Mouse (Mus musculus) limb, embryonic 11.5 days (tissue): ENCODE results near the gene Tmem8. TPM values are rescaled to one million over a fixed set of nuclear protein-coding genes. Genes with fewer than 3 reads are reported as not detected.

Source experiments
- ATAC-seq: fragments of 200-750 bp; cut with Nextera tagmentation; 2 replicates; pipeline ENCODE4 v1.8.0; 2017; ENCODE audit warnings: low read depth; ENCODE audit not compliant: insufficient number of reproducible peaks, low FRiP score, low TSS enrichment
- DNase-seq: peaks from one replicate; pipeline ENCODE4 v3.0.0-alpha.2; 2015; ENCODE audit warnings: low spot score
- H3K27ac ChIP-seq: fragments of 300-500 bp; sonication (generic); replicated peaks from 2 replicates; pipeline ENCODE4 v1.5.1; 2014; ENCODE audit warnings: low read depth, mild to moderate bottlenecking, low read length
- H3K27me3 ChIP-seq: fragments of 300-500 bp; sonication (generic); 2 replicates; pipeline ENCODE4 v1.6.1; 2014; ENCODE audit warnings: mild to moderate bottlenecking, low read length, mixed read lengths; ENCODE audit not compliant: control insufficient read depth, insufficient read depth
- H3K36me3 ChIP-seq: fragments of 300-500 bp; sonication (generic); 2 replicates; pipeline ENCODE4 v1.6.1; 2014; ENCODE audit warnings: mild to moderate bottlenecking, low read length, moderate library complexity, mixed read lengths; ENCODE audit not compliant: control insufficient read depth, insufficient read depth
- H3K4me1 ChIP-seq: fragments of 300-500 bp; sonication (generic); 2 replicates; pipeline ENCODE4 v1.6.1; 2014; ENCODE audit warnings: low read length, mixed read lengths; ENCODE audit not compliant: control insufficient read depth, insufficient read depth
- H3K4me2 ChIP-seq: fragments of 300-500 bp; sonication (generic); 2 replicates; pipeline ENCODE4 v1.6.1; 2014; ENCODE audit warnings: low read depth, mild to moderate bottlenecking, moderate library complexity; ENCODE audit not compliant: severe bottlenecking
- H3K4me3 ChIP-seq: fragments of 300-500 bp; sonication (generic); 2 replicates; pipeline ENCODE4 v1.5.1; 2014; ENCODE audit warnings: low read depth, low read length
- H3K9ac ChIP-seq: fragments of 300-500 bp; sonication (generic); 2 replicates; pipeline ENCODE4 v1.6.1; 2014; ENCODE audit warnings: mild to moderate bottlenecking, low read length
- H3K9me3 ChIP-seq: fragments of 300-500 bp; sonication (generic); 2 replicates; pipeline ENCODE4 v1.6.1; 2016; ENCODE audit warnings: low read length; ENCODE audit not compliant: control insufficient read depth
- WGBS: fragments of 180-500 bp; shearing (Covaris S2); extraction: QIAGEN DNeasy Blood & Tissue Kit; methylation state at CpG from one replicate; pipeline ENCODE4 v1.1.7; 2014; 5-methylcytosine and 5-hydroxymethylcytosine counted together
- polyA plus RNA-seq: library from polyadenylated mRNA; unstranded; fragments of >200 nt; fragmentation: Nextera tagmentation; extraction: Ambion mirVana; gene quantifications from 2 replicates; pipeline ENCODE4 v1.2.1, GENCODE M21; 2014

The Tmem8 gene
- polyA plus RNA-seq, 1 experiment from 2014 or later = 0.55 TPM

- 88% methylated on average over 4 of the region's 4 CpGs for WGBS
- peaks cover 9% of the 10 kb centered on the region; the same call in 1 of the 2 replicates for H3K36me3 ChIP-seq
- ATAC-seq = no peak
These were observed 29.7 kb downstream of the Tmem8 start for GRCm38 (mm10) chr17:26142796-26143195.

DNA sequence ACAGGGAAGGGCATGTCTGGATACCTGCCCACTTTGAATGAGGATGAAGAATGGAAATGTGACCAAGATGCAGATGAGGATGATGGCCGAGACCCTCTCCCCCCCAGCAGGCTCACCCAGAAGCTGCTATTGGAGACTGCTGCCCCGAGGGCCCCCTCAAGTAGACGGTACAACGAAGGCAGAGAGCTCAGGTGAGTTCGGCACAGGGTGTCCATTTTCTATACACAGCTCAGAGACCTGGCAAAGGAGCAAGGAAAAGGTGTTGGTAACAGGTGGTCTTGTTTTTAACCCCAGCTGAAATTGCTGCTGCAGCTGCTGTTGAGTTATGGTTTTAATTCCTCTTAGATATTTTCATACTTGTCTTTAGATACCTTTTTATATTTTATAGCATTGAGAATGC, 30.3 kb downstream of the Tmem8 start:
- WGBS = 98% methylated on average over 5 of the region's 5 CpGs
- ATAC-seq (no peak), DNase-seq (no peak)
- no peak overlapping the region for H3K27ac ChIP-seq
- no peak overlapping the region for H3K9ac ChIP-seq
- H3K4me1 ChIP-seq = peaks cover 7% of the 10 kb centered on the region
- H3K4me3 ChIP-seq = no peak overlapping the region
- no peak overlapping the region for H3K4me2 ChIP-seq
- H3K9me3 ChIP-seq = no peaks in the 10 kb centered on the region
- no peaks in the 10 kb centered on the region for H3K27me3 ChIP-seq
- peaks cover 9% of the 10 kb centered on the region; the same call in 1 of the 2 replicates for H3K36me3 ChIP-seq

More at GRCm38 (mm10) chr17:26142796-26143195, 29.7 kb downstream of the Tmem8 start:
- Histone ChIP-seq H3K9ac (no peak overlapping the region), H3K4me3 (no peak overlapping the region), H3K9me3 (no peaks in the 10 kb centered on the region), H3K4me1 (peaks cover 10% of the 10 kb centered on the region), H3K27me3 (no peaks in the 10 kb centered on the region), H3K4me2 (no peak overlapping the region), H3K27ac (no peak overlapping the region)
- no peak for DNase-seq

- ATAC-seq (no peak), DNase-seq (no peak)
- no peak overlapping the region for H3K27ac ChIP-seq
- 81% methylated on average over 2 of the region's 2 CpGs for WGBS
- no peak overlapping the region for H3K4me3 ChIP-seq
- peaks cover 16% of the 10 kb centered on the region; the same call in 1 of the 2 replicates for H3K36me3 ChIP-seq
- H3K4me1 ChIP-seq = no peaks in the 10 kb centered on the region
- H3K4me2 ChIP-seq = no peak overlapping the region
- H3K9me3 ChIP-seq = no peaks in the 10 kb centered on the region; the same call in 1 of the 2 replicates
- H3K27me3 ChIP-seq = no peaks in the 10 kb centered on the region
- H3K9ac ChIP-seq = no peak overlapping the region
These were observed 36.0 kb downstream of the Tmem8 start for GRCm38 (mm10) chr17:26149056-26149455.

GRCm38 (mm10) chr17:26151886-26152630, 39.0 kb downstream of the Tmem8 start:
- Histone ChIP-seq H3K27ac (no peak overlapping the region), H3K9me3 (no peaks in the 10 kb centered on the region; the same call in 1 of the 2 replicates), H3K4me2 (no peak overlapping the region), H3K36me3 (peaks cover 16% of the 10 kb centered on the region; the same call in 1 of the 2 replicates), H3K4me3 (no peak overlapping the region), H3K27me3 (no peaks in the 10 kb centered on the region), H3K9ac (no peak overlapping the region), H3K4me1 (no peaks in the 10 kb centered on the region)
- no peak for DNase-seq
- 83% methylated on average over 2 of the region's 2 CpGs for WGBS
- no peak for ATAC-seq

- Histone ChIP-seq H3K27ac (no peak overlapping the region), H3K4me2 (no peak overlapping the region), H3K9me3 (no peaks in the 10 kb centered on the region), H3K27me3 (no peaks in the 10 kb centered on the region), H3K36me3 (no peaks in the 10 kb centered on the region), H3K4me3 (no peak overlapping the region), H3K4me1 (no peaks in the 10 kb centered on the region), H3K9ac (no peak overlapping the region)
- DNase-seq (no peak), ATAC-seq (no peak)
- 86% methylated on average over 1 of the region's 1 CpGs for WGBS
These were observed 49.6 kb downstream of the Tmem8 start for GRCm38 (mm10) chr17:26162736-26163135.

GRCm38 (mm10) chr17:26168039-26168438, 54.9 kb downstream of the Tmem8 start:
- Histone ChIP-seq H3K9ac (no peak overlapping the region), H3K4me3 (no peak overlapping the region), H3K9me3 (no peaks in the 10 kb centered on the region), H3K27me3 (no peaks in the 10 kb centered on the region), H3K4me1 (no peaks in the 10 kb centered on the region), H3K36me3 (peaks cover 2% of the 10 kb centered on the region; the same call in 1 of the 2 replicates), H3K4me2 (no peak overlapping the region), H3K27ac (no peak overlapping the region)
- DNase-seq = no peak
- no peak for ATAC-seq
- 89% methylated on average over 2 of the region's 2 CpGs for whole genome bisulfite sequencing

Other genes starting within 250 kb of the Tmem8 start
- gene Mcrip2, start 244.5 kb upstream of the Tmem8 start, polyA plus RNA-seq = 7.8 and 10.7 TPM in 2 replicates
- 55.9 and 60.9 TPM in 2 replicates for gene Mettl26, start 238.2 kb upstream of the Tmem8 start, polyA plus RNA-seq
- gene Wfikkn1, start 232.4 kb upstream of the Tmem8 start, polyA plus RNA-seq = 0.68 and 0.75 TPM in 2 replicates
- 19.2 and 19.7 TPM in 2 replicates for gene Rab40c, start 193.6 kb upstream of the Tmem8 start, polyA plus RNA-seq
- 50.9 and 52.8 TPM in 2 replicates for gene Pigq, start 168.4 kb upstream of the Tmem8 start, polyA plus RNA-seq
- gene Nhlrc4, start 168.3 kb upstream of the Tmem8 start, polyA plus RNA-seq = 0.27 TPM in 1 of 2 replicates, not detected in the other
- gene A930017K11Rik, start 160.7 kb upstream of the Tmem8 start, polyA plus RNA-seq = 0.18 and 0.33 TPM in 2 replicates
- 23.8 and 25.7 TPM in 2 replicates for gene Capn15, start 127.5 kb upstream of the Tmem8 start, polyA plus RNA-seq
- gene Rab11fip3, start 43.7 kb upstream of the Tmem8 start, polyA plus RNA-seq = 15.9 and 17.4 TPM in 2 replicates
- gene Decr2, start 23.0 kb upstream of the Tmem8 start, polyA plus RNA-seq = 19.0 and 22.3 TPM in 2 replicates
- 111 and 122 TPM in 2 replicates for gene Nme4, start 17.7 kb upstream of the Tmem8 start, polyA plus RNA-seq
- gene Mrpl28, start 10.2 kb downstream of the Tmem8 start, polyA plus RNA-seq = 259 and 283 TPM in 2 replicates
- 17.1 and 23.7 TPM in 2 replicates for gene Axin1, start 25.4 kb downstream of the Tmem8 start, polyA plus RNA-seq
- gene Pdia2, start 85.8 kb downstream of the Tmem8 start, polyA plus RNA-seq = 0.27 and 1.1 TPM in 2 replicates
- 1.1 and 1.8 TPM in 2 replicates for gene Rgs11, start 89.7 kb downstream of the Tmem8 start, polyA plus RNA-seq
- 3.5 and 4.7 TPM in 2 replicates for gene Arhgdig, start 94.5 kb downstream of the Tmem8 start, polyA plus RNA-seq
- gene Fam234a, start 130.9 kb downstream of the Tmem8 start, polyA plus RNA-seq = 25.7 and 26.0 TPM in 2 replicates
- 146 and 153 TPM in 2 replicates for gene Luc7l, start 139.6 kb downstream of the Tmem8 start, polyA plus RNA-seq